ENCODE assay signal across 27 mouse cellular contexts in the genomic region with DNA sequence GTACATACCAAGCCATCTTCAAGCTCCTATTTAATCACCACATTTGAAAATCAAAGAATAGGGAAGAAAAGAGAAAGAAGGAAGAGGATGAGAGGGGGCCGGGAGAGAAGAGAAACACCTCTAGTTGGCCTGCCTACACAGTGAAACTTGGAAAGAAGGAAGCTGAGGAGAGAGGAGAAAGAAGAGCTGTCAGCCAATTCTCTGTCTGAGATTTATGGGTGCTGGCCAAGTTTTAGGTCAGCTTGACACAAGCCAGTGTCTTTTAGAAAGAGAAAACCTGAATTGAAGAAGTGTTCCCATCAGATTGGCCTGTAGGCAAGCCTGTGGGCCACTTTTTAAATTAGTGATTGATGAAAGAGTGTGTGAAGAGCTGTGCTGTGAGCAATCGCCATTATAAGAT.
DNase-seq lines count a peak whose midpoint lies in the region; ATAC-seq and TF ChIP-seq lines count a peak whose summit lies in the region.
"Had no signal": no experiment of that assay in that cellular context is flagged by ENCODE, and none has a peak within 500 bp of the region (broad histone marks: within the 10 kb centered on the region; RNA-seq: fewer than 3 reads in every experiment).

No protein-coding gene starts in this region.

- H3K9me3 ChIP-seq in liver, embryonic 11.5 days (ENCODE audit: control insufficient read depth, low read length) = no peaks in the 10 kb centered on the region
- H3K9me3 ChIP-seq in liver, postnatal 0 days (ENCODE audit: low read length) = no peaks in the 10 kb centered on the region
- H3K9me3 ChIP-seq in kidney, embryonic 16.5 days (ENCODE audit: low read length) = peaks cover 6% of the 10 kb centered on the region
- H3K9me3 ChIP-seq: heart, embryonic 15.5 days had no signal

- no peak overlapping the region for H3K27ac ChIP-seq in liver, embryonic 11.5 days (ENCODE audit: low read depth, low read length)
- H3K27ac ChIP-seq in liver, postnatal 0 days (ENCODE audit: low read depth) = no peak overlapping the region
- peak overlapping the region; percentile 46 for H3K27ac ChIP-seq in macrophage
- no peak overlapping the region for H3K27ac ChIP-seq in kidney, embryonic 16.5 days (ENCODE audit: low read length)
- H3K27ac ChIP-seq: embryonic facial prominence, embryonic 13.5 days; forebrain, embryonic 12.5 days; forebrain, embryonic 15.5 days; heart, embryonic 15.5 days; hindbrain, embryonic 10.5 days; hindbrain, embryonic 13.5 days had no signal

- no peak for TF ChIP-seq CTCF in liver, postnatal 0 days (IDR thresholded peaks at IDR 0.05; ENCODE audit: low read depth)

- no peak for TF ChIP-seq EP300 in liver, postnatal 0 days (IDR thresholded peaks at IDR 0.05; ENCODE audit: low read depth)

- peak; percentile 13 for DNase-seq in layer of hippocampus, adult 11-12 months (ENCODE audit: low spot score)
- DNase-seq in layer of hippocampus, postnatal 10 days (ENCODE audit: low spot score in 2 of 2) = no peak
- DNase-seq in liver, embryonic 11.5 days (ENCODE audit: low spot score) = peak; percentile 15
- no peak for DNase-seq in liver, postnatal 0 days
- peak; percentile 12 for DNase-seq in telencephalon, adult 2 months (ENCODE audit: low read depth, low spot score)
- DNase-seq in kidney, adult 18-20 months = no peak
- DNase-seq: adrenal gland, adult 8-10 months; adrenal gland, postnatal 25 days; cerebellum, adult 11-12 months; cerebellum, adult 8-10 months; cerebellum, postnatal 10 days; cerebellum, postnatal 36 days; gastrocnemius, postnatal 10 days; heart, postnatal 10 days; heart, postnatal 36 days had no signal

- no peak overlapping the region for H3K9ac ChIP-seq in liver, embryonic 11.5 days (ENCODE audit: low read depth, low read length)
- no peak overlapping the region for H3K9ac ChIP-seq in liver, postnatal 0 days (replicated peaks)
- H3K9ac ChIP-seq in kidney, embryonic 16.5 days (replicated peaks; ENCODE audit: low read length) = no peak overlapping the region
- H3K9ac ChIP-seq: embryonic facial prominence, embryonic 13.5 days; forebrain, embryonic 12.5 days; forebrain, embryonic 15.5 days; heart, embryonic 12.5 days; heart, embryonic 15.5 days; hindbrain, embryonic 13.5 days had no signal

- no peaks in the 10 kb centered on the region for H3K4me1 ChIP-seq in liver, embryonic 11.5 days (replicated peaks; ENCODE audit: control insufficient read depth, insufficient read depth, low read length)
- no peaks in the 10 kb centered on the region for H3K4me1 ChIP-seq in liver, postnatal 0 days (ENCODE audit: insufficient read depth)
- H3K4me1 ChIP-seq in kidney, embryonic 16.5 days (ENCODE audit: insufficient read depth, low read length) = no peaks in the 10 kb centered on the region
- H3K4me1 ChIP-seq: embryonic facial prominence, embryonic 13.5 days; forebrain, embryonic 12.5 days; forebrain, embryonic 15.5 days; heart, embryonic 12.5 days; heart, embryonic 15.5 days; hindbrain, embryonic 10.5 days; hindbrain, embryonic 13.5 days had no signal

- 83% methylated on average over 2 of the region's 2 CpGs for WGBS in liver, embryonic 11.5 days
- WGBS in liver, postnatal 0 days (ENCODE audit: insufficient replicate concordance) = 71% methylated on average over 2 of the region's 2 CpGs
- WGBS in macrophage (ENCODE audit: missing documents) = 65% methylated on average over 2 of the region's 2 CpGs
- 87% methylated on average over 2 of the region's 2 CpGs for WGBS in kidney, embryonic 16.5 days

- no peak overlapping the region for H3K4me2 ChIP-seq in liver, embryonic 11.5 days
- H3K4me2 ChIP-seq in liver, postnatal 0 days (ENCODE audit: low read depth, low read length) = no peak overlapping the region
- H3K4me2 ChIP-seq in kidney, embryonic 16.5 days (replicated peaks; ENCODE audit: low read depth, low read length) = no peak overlapping the region
- H3K4me2 ChIP-seq: embryonic facial prominence, embryonic 13.5 days; forebrain, embryonic 12.5 days; forebrain, embryonic 15.5 days; heart, embryonic 12.5 days; heart, embryonic 15.5 days; hindbrain, embryonic 13.5 days had no signal

- no peak for ATAC-seq in liver, embryonic 11.5 days (replicated peaks; ENCODE audit: low FRiP score)
- ATAC-seq in liver, postnatal 0 days = no peak
- ATAC-seq in kidney, embryonic 16.5 days (ENCODE audit: low FRiP score, low TSS enrichment) = no peak
- ATAC-seq: activated CD4-positive, CD25-positive, alpha-beta regulatory T cell, adult 4 months; forebrain, embryonic 15.5 days; hindbrain, embryonic 16.5 days had no signal

- no peaks in the 10 kb centered on the region for H3K27me3 ChIP-seq in liver, embryonic 11.5 days (replicated peaks; ENCODE audit: control insufficient read depth, insufficient read depth, low read length)
- no peaks in the 10 kb centered on the region for H3K27me3 ChIP-seq in liver, postnatal 0 days (ENCODE audit: insufficient read depth, low read length)
- H3K27me3 ChIP-seq in kidney, embryonic 16.5 days (ENCODE audit: insufficient read depth, low read length) = no peaks in the 10 kb centered on the region
- H3K27me3 ChIP-seq: embryonic facial prominence, embryonic 13.5 days; forebrain, embryonic 12.5 days; forebrain, embryonic 15.5 days; heart, embryonic 12.5 days; heart, embryonic 15.5 days; hindbrain, embryonic 13.5 days had no signal

- no peak overlapping the region for H3K4me3 ChIP-seq in liver, embryonic 11.5 days (ENCODE audit: low read depth, low read length)
- no peak overlapping the region for H3K4me3 ChIP-seq in liver, postnatal 0 days (ENCODE audit: low read depth, low read length)
- no peak overlapping the region for H3K4me3 ChIP-seq in macrophage (ENCODE audit: inconsistent target)
- no peak overlapping the region for H3K4me3 ChIP-seq in kidney, embryonic 16.5 days (ENCODE audit: low read length)
- H3K4me3 ChIP-seq: embryonic facial prominence, embryonic 13.5 days; erythroblast, embryonic 14.5 days; forebrain, embryonic 12.5 days; forebrain, embryonic 15.5 days; heart, embryonic 12.5 days; heart, embryonic 15.5 days; hindbrain, embryonic 10.5 days; hindbrain, embryonic 13.5 days had no signal

- H3K79me2 ChIP-seq in macrophage (ENCODE audit: inconsistent target) = no peaks in the 10 kb centered on the region

- no peaks in the 10 kb centered on the region for H3K36me3 ChIP-seq in liver, embryonic 11.5 days (ENCODE audit: control insufficient read depth, insufficient read depth, low read length)
- H3K36me3 ChIP-seq in liver, postnatal 0 days (replicated peaks; ENCODE audit: insufficient read depth, low read length) = no peaks in the 10 kb centered on the region
- no peaks in the 10 kb centered on the region for H3K36me3 ChIP-seq in macrophage (ENCODE audit: inconsistent target)
- H3K36me3 ChIP-seq in kidney, embryonic 16.5 days (ENCODE audit: insufficient read depth, low read length) = no peaks in the 10 kb centered on the region
- H3K36me3 ChIP-seq: embryonic facial prominence, embryonic 13.5 days; forebrain, embryonic 12.5 days; forebrain, embryonic 15.5 days; heart, embryonic 12.5 days; heart, embryonic 15.5 days; hindbrain, embryonic 10.5 days; hindbrain, embryonic 13.5 days had no signal

Comparison
In these comparisons a context has a peak if more than half of its experiments do, and no peak if none do; other contexts are left out.
1. DNase-seq: peak in layer of hippocampus, adult 11-12 months (single experiment), liver, embryonic 11.5 days (single experiment) and telencephalon, adult 2 months (single experiment); none in layer of hippocampus, postnatal 10 days (0 of 2), liver, postnatal 0 days (single experiment) and kidney, adult 18-20 months (single experiment).